Mouse (Mus musculus) adrenal gland, postnatal 36 days (tissue): ENCODE data around the gene Mtch1. TPM values are rescaled to one million over a fixed set of nuclear protein-coding genes. Genes with fewer than 3 reads are reported as not detected.
"Not testable (repeated sequence)": the region's sequence is repeated elsewhere in the genome, so short reads cannot be mapped to it uniquely, and the experiment has no call there.

Experiments used
- DNase-seq, 2 experiments: peaks; one replicate each; pipeline ENCODE4 v3.0.0; 2021; ENCODE audit warnings: mixed read lengths in 1 of 2
- long read RNA-seq, 2 experiments: library from polyadenylated mRNA; stranded (forward); transcript quantifications; one replicate each; pipeline ENCODE4 v2.0.0; 2021; ENCODE audit warnings: borderline sequencing depth in 2 of 2
- total RNA-seq, 2 experiments: library from RNA; stranded (reverse); gene quantifications; 2 replicates each; pipeline ENCODE4 v1.2.3; 2021

Gene Mtch1
- total RNA-seq, result 100 to 1,000 TPM; 249 to 251 TPM
- long read RNA-seq, experiment 1, transcript Mtch1-202 (12 exons, 1,897 nt), result major isoform, 488 of 899 reads
- long read RNA-seq, experiment 1, transcript Mtch1-218 (1 exons, 2,292 nt), result minor isoform, 21 of 899 reads
- long read RNA-seq, experiment 1, transcript Mtch1-201 (12 exons, 1,952 nt), result minor isoform, 294 of 899 reads
- long read RNA-seq, experiment 1, transcript Mtch1-207 (13 exons, 1,093 nt), result minor isoform, 17 of 899 reads
- long read RNA-seq, experiment 1, partial matches to known transcripts, result 15 of 899 reads
- long read RNA-seq, experiment 1, other reads (novel, unspliced or antisense), result 47 of 899 reads
- long read RNA-seq, experiment 2, transcript Mtch1-201 (12 exons, 1,952 nt), result minor isoform, 99 of 297 reads
- long read RNA-seq, experiment 2, transcript Mtch1-218 (1 exons, 2,292 nt), result minor isoform, 13 of 297 reads
- long read RNA-seq, experiment 2, transcript Mtch1-202 (12 exons, 1,897 nt), result major isoform, 158 of 297 reads
- long read RNA-seq, experiment 2, transcript Mtch1-207 (13 exons, 1,093 nt), result minor isoform, 7 of 297 reads
- long read RNA-seq, experiment 2, partial matches to known transcripts, result 2 of 297 reads
- long read RNA-seq, experiment 2, other reads (novel, unspliced or antisense), result 9 of 297 reads

- peak; percentile 100 for DNase-seq
These were observed at the start of gene Mtch1 for GRCm38 (mm10) chr17:29347645-29348256. Mtch1 (minus strand) TSS chr17:29347934.

- peak; percentile 87 to 90 for DNase-seq
These were observed 49.1 kb upstream of the Mtch1 start for GRCm38 (mm10) chr17:29396821-29397242.

GRCm38 (mm10) chr17:29396056-29396799 is 48.5 kb upstream of the Mtch1 start:
- no peak for DNase-seq

- DNase-seq, result peak in 1 of 2 experiments; percentile 58
These were observed 47.6 kb upstream of the Mtch1 start for GRCm38 (mm10) chr17:29395381-29395780.

GRCm38 (mm10) chr17:29394761-29395160 is 47.0 kb upstream of the Mtch1 start:
- DNase-seq, result not testable (repeated sequence)

- DNase-seq, result peak; percentile 67 to 69
These were observed 46.5 kb upstream of the Mtch1 start for GRCm38 (mm10) chr17:29394106-29394760.

- no peak for DNase-seq
These were observed 45.8 kb upstream of the Mtch1 start for GRCm38 (mm10) chr17:29393335-29394089.

GRCm38 (mm10) chr17:29391280-29391679 is 43.5 kb upstream of the Mtch1 start:
- DNase-seq, result no peak

- DNase-seq, result peak; percentile 53 to 75
These were observed 41.2 kb upstream of the Mtch1 start for GRCm38 (mm10) chr17:29388978-29389377.

GRCm38 (mm10) chr17:29385746-29386145 is 38.0 kb upstream of the Mtch1 start:
- DNase-seq, result no peak

- peak; percentile 94 to 95 for DNase-seq
These were observed 37.2 kb upstream of the Mtch1 start for GRCm38 (mm10) chr17:29384850-29385438.

- DNase-seq, result peak; percentile 78 to 87
These were observed 36.2 kb upstream of the Mtch1 start for GRCm38 (mm10) chr17:29383923-29384322.

- DNase-seq, result no peak
These were observed 34.7 kb upstream of the Mtch1 start for GRCm38 (mm10) chr17:29382417-29382816.

- peak; percentile 81 to 90 for DNase-seq
These were observed 33.7 kb upstream of the Mtch1 start for GRCm38 (mm10) chr17:29381472-29381871.

- DNase-seq, result no peak
These were observed 32.5 kb upstream of the Mtch1 start for GRCm38 (mm10) chr17:29380241-29380640.

- no peak for DNase-seq
These were observed 30.3 kb upstream of the Mtch1 start for GRCm38 (mm10) chr17:29378056-29378455.

- no peak for DNase-seq
These were observed 28.1 kb upstream of the Mtch1 start for GRCm38 (mm10) chr17:29375871-29376270.

- peak; percentile 93 to 94 for DNase-seq
These were observed 23.4 kb upstream of the Mtch1 start for GRCm38 (mm10) chr17:29370984-29371723.

- no peak for DNase-seq
These were observed 21.0 kb upstream of the Mtch1 start for GRCm38 (mm10) chr17:29368726-29369125.
